Mouse (Mus musculus) adrenal gland, postnatal 4 days (tissue): ENCODE results near the gene E030018B13Rik. TPM values are rescaled to one million over a fixed set of nuclear protein-coding genes. Genes with fewer than 3 reads are reported as not detected.

Experiments used
- DNase-seq, 2 experiments: peaks; one replicate each; pipeline ENCODE4 v3.0.0; 2021 to 2022; ENCODE audit warnings: low spot score in 2 of 2, mixed read lengths in 2 of 2
- total RNA-seq, 2 experiments: library from RNA; stranded (reverse); gene quantifications; 2 replicates each; pipeline ENCODE4 v1.2.3; 2021

Gene E030018B13Rik
- total RNA-seq, 2 experiments from 2014 or later, result not detected

- no peak for DNase-seq
Measured at GRCm38 (mm10) chr7:63914891-63915290, 1.8 kb upstream of the E030018B13Rik start.

GRCm38 (mm10) chr7:63917693-63918092 lies 1.0 kb downstream of the E030018B13Rik start:
- no peak for DNase-seq

- DNase-seq, result no peak
Measured at GRCm38 (mm10) chr7:63918771-63919768, 2.4 kb downstream of the E030018B13Rik start.

- no peak for DNase-seq
Measured at GRCm38 (mm10) chr7:63921909-63922562, 5.4 kb downstream of the E030018B13Rik start.

- no peak for DNase-seq
Measured at GRCm38 (mm10) chr7:63922571-63922970, 5.9 kb downstream of the E030018B13Rik start.

GRCm38 (mm10) chr7:63922975-63923374 lies 6.3 kb downstream of the E030018B13Rik start:
- DNase-seq, result no peak

GRCm38 (mm10) chr7:63924151-63924550 lies 7.5 kb downstream of the E030018B13Rik start:
- DNase-seq, result no peak

GRCm38 (mm10) chr7:63924747-63925412 lies 8.2 kb downstream of the E030018B13Rik start:
- DNase-seq, result peak; percentile 33 to 68

- DNase-seq, result no peak
Measured at GRCm38 (mm10) chr7:63925413-63926360, 9.0 kb downstream of the E030018B13Rik start.

GRCm38 (mm10) chr7:63926492-63926891 lies 9.8 kb downstream of the E030018B13Rik start:
- DNase-seq, result no peak

- DNase-seq, result no peak
Measured at GRCm38 (mm10) chr7:63927121-63927520, 10.5 kb downstream of the E030018B13Rik start.

- no peak for DNase-seq
Measured at GRCm38 (mm10) chr7:63929080-63929479, 12.4 kb downstream of the E030018B13Rik start.

GRCm38 (mm10) chr7:63930132-63930531 lies 13.5 kb downstream of the E030018B13Rik start:
- no peak for DNase-seq

- no peak for DNase-seq
Measured at GRCm38 (mm10) chr7:63930766-63931165, 14.1 kb downstream of the E030018B13Rik start.

- DNase-seq, result no peak
Measured at GRCm38 (mm10) chr7:63932461-63932860, 15.8 kb downstream of the E030018B13Rik start.

- DNase-seq, result no peak
Measured at GRCm38 (mm10) chr7:63933905-63934304, 17.2 kb downstream of the E030018B13Rik start.

- DNase-seq, result no peak
Measured at GRCm38 (mm10) chr7:63934530-63934929, 17.9 kb downstream of the E030018B13Rik start.

- no peak for DNase-seq
Measured at GRCm38 (mm10) chr7:63935809-63936187, 19.1 kb downstream of the E030018B13Rik start.

- DNase-seq, result peak; percentile 36 to 68
Measured at GRCm38 (mm10) chr7:63936188-63936985, 19.7 kb downstream of the E030018B13Rik start.

- no peak for DNase-seq
Measured at GRCm38 (mm10) chr7:63936986-63937235, 20.3 kb downstream of the E030018B13Rik start.
